Mouse (Mus musculus): ENCODE measurements around the gene Hlf.

Gene Hlf

GRCm38 (mm10) chr11:90370367-90370766 lies 20.3 kb downstream of the Hlf start:
- DNase-seq = no peak

- DNase-seq = no peak
Observed at GRCm38 (mm10) chr11:90369605-90370004, 21.1 kb downstream of the Hlf start.

- no peak for DNase-seq
Observed at GRCm38 (mm10) chr11:90369115-90369514, 21.6 kb downstream of the Hlf start.

- DNase-seq = no peak
Observed at GRCm38 (mm10) chr11:90367894-90368860, 22.5 kb downstream of the Hlf start.

GRCm38 (mm10) chr11:90364865-90365264 lies 25.8 kb downstream of the Hlf start:
- no peak for DNase-seq

GRCm38 (mm10) chr11:90363821-90364497 lies 26.7 kb downstream of the Hlf start:
- no peak for DNase-seq

GRCm38 (mm10) chr11:90363406-90363805 lies 27.3 kb downstream of the Hlf start:
- peak; percentile 9 to 21 for DNase-seq

- no peak for DNase-seq
Observed at GRCm38 (mm10) chr11:90360536-90360935, 30.2 kb downstream of the Hlf start.

- no peak for DNase-seq
Observed at GRCm38 (mm10) chr11:90358063-90358462, 32.6 kb downstream of the Hlf start.

GRCm38 (mm10) chr11:90357371-90357770 lies 33.3 kb downstream of the Hlf start:
- no peak for DNase-seq

GRCm38 (mm10) chr11:90356495-90357304 lies 34.0 kb downstream of the Hlf start:
- no peak for DNase-seq

- DNase-seq = no peak
Observed at GRCm38 (mm10) chr11:90356036-90356435, 34.7 kb downstream of the Hlf start.

GRCm38 (mm10) chr11:90355270-90355681 lies 35.4 kb downstream of the Hlf start:
- DNase-seq = no peak

- no peak for DNase-seq
Observed at GRCm38 (mm10) chr11:90352696-90353095, 38.0 kb downstream of the Hlf start.

- DNase-seq = no peak
Observed at GRCm38 (mm10) chr11:90350153-90350512, 40.6 kb downstream of the Hlf start.

GRCm38 (mm10) chr11:90349486-90350152 lies 41.1 kb downstream of the Hlf start:
- no peak for DNase-seq

- DNase-seq = no peak
Observed at GRCm38 (mm10) chr11:90347667-90348459, 42.8 kb downstream of the Hlf start.

GRCm38 (mm10) chr11:90345746-90346145 lies 44.9 kb downstream of the Hlf start:
- no peak for DNase-seq

- DNase-seq = no peak
Observed at GRCm38 (mm10) chr11:90342858-90343257, 47.8 kb downstream of the Hlf start.

GRCm38 (mm10) chr11:90342267-90342666 lies 48.4 kb downstream of the Hlf start:
- no peak for DNase-seq

- DNase-seq = no peak
Observed at GRCm38 (mm10) chr11:90340836-90341235, 49.9 kb downstream of the Hlf start.

- DNase-seq = no peak
Observed at GRCm38 (mm10) chr11:90334816-90335215, 55.9 kb downstream of the Hlf start.

Data from B cell, adult 2 months (primary cell).